Mouse (Mus musculus) kidney, postnatal 0 days (tissue): ENCODE data around the gene Serinc1. TPM values are rescaled to one million over a fixed set of nuclear protein-coding genes. Genes with fewer than 3 reads are reported as not detected.

Experiments used
- ATAC-seq: fragments of 200-750 bp; cut with Nextera tagmentation; replicated peaks from 2 replicates; pipeline ENCODE4 v1.8.0; 2017; ENCODE audit warnings: low read depth, moderate number of reproducible peaks, moderate TSS enrichment, moderate library complexity; ENCODE audit not compliant: low FRiP score
- DNase-seq: peaks from one replicate; pipeline ENCODE4 v3.0.0-alpha.2; 2016; ENCODE audit warnings: low spot score
- H3K27ac ChIP-seq: fragments of 300-500 bp; sonication (generic); 2 replicates; pipeline ENCODE4 v1.5.1; 2014; ENCODE audit warnings: mild to moderate bottlenecking
- H3K27me3 ChIP-seq: fragments of 300-500 bp; sonication (generic); 2 replicates; pipeline ENCODE4 v1.6.1; 2014; ENCODE audit warnings: low read length, mixed read lengths; ENCODE audit not compliant: insufficient read depth
- H3K36me3 ChIP-seq: fragments of 300-500 bp; sonication (generic); 2 replicates; pipeline ENCODE4 v1.6.1; 2014; ENCODE audit warnings: low read length, mixed read lengths; ENCODE audit not compliant: insufficient read depth
- H3K4me1 ChIP-seq: fragments of 300-500 bp; sonication (generic); replicated peaks from 2 replicates; pipeline ENCODE4 v1.6.1; 2014; ENCODE audit warnings: antibody characterized with exemption, low read length, mixed read lengths; ENCODE audit not compliant: insufficient read depth
- H3K4me2 ChIP-seq: fragments of 300-500 bp; sonication (generic); 2 replicates; pipeline ENCODE4 v1.6.1; 2014; ENCODE audit warnings: mild to moderate bottlenecking, low read length, moderate library complexity, mixed read lengths
- H3K4me3 ChIP-seq: fragments of 300-500 bp; sonication (generic); replicated peaks from 2 replicates; pipeline ENCODE4 v1.5.1; 2014; ENCODE audit warnings: low read depth, low read length
- H3K9ac ChIP-seq: fragments of 300-500 bp; sonication (generic); 2 replicates; pipeline ENCODE4 v1.6.1; 2014; ENCODE audit warnings: low read depth, low read length
- H3K9me3 ChIP-seq: fragments of 300-500 bp; sonication (generic); replicated peaks from 2 replicates; pipeline ENCODE4 v1.6.1; 2016; ENCODE audit warnings: low read length, inconsistent platforms, mixed read lengths
- CTCF ChIP-seq: IDR thresholded peaks from 2 replicates; pipeline ENCODE4 v1.5.1; 2016; ENCODE audit warnings: antibody characterized with exemption, low read depth, mild to moderate bottlenecking, moderate library complexity
- WGBS: fragments of 180-500 bp; shearing (Covaris S2); extraction: QIAGEN DNeasy Blood & Tissue Kit; methylation state at CpG from one replicate; pipeline ENCODE4 v1.1.7; 2014; 5-methylcytosine and 5-hydroxymethylcytosine counted together
- polyA plus RNA-seq: library from polyadenylated mRNA; unstranded; fragments of >200 nt; fragmentation: Nextera tagmentation; extraction: Ambion mirVana; gene quantifications from 2 replicates; pipeline ENCODE4 v1.2.1, GENCODE M21; 2015

Gene Serinc1
- polyA plus RNA-seq, result 148 and 155 TPM in 2 replicates

GRCm38 (mm10) chr10:57532218-57533101 lies at the start of gene Serinc1:
TSS of gene Serinc1 (minus strand) at chr10:57532530.
- 12% methylated on average over 48 of the region's 49 CpGs for WGBS
- DNase-seq (peak; percentile 98), ATAC-seq (peak; percentile 100)
- TF ChIP-seq CTCF, result no peak
- Histone ChIP-seq H3K9me3 (no peaks in the 10 kb centered on the region), H3K4me1 (peaks cover 12% of the 10 kb centered on the region), H3K9ac (peak within 1 kb of the TSS; percentile 92), H3K27ac (peak within 1 kb of the TSS; percentile 93), H3K36me3 (no peaks in the 10 kb centered on the region), H3K4me2 (peak within 1 kb of the TSS; percentile 64), H3K27me3 (no peaks in the 10 kb centered on the region), H3K4me3 (peak within 1 kb of the TSS; percentile 95)

GRCm38 (mm10) chr10:57576721-57577120 lies 44.4 kb upstream of the Serinc1 start:
- no peak for ATAC-seq

GRCm38 (mm10) chr10:57572130-57572529 lies 39.8 kb upstream of the Serinc1 start:
- Histone ChIP-seq H3K4me1 (no peaks in the 10 kb centered on the region), H3K27me3 (no peaks in the 10 kb centered on the region), H3K4me3 (no peak overlapping the region), H3K4me2 (no peak overlapping the region), H3K9me3 (no peaks in the 10 kb centered on the region), H3K9ac (no peak overlapping the region), H3K27ac (no peak overlapping the region), H3K36me3 (no peaks in the 10 kb centered on the region)
- 82% methylated on average over 4 of the region's 4 CpGs for WGBS
- ATAC-seq, result no peak
- DNase-seq, result no peak
- TF ChIP-seq CTCF, result no peak

More at GRCm38 (mm10) chr10:57576721-57577120, 44.4 kb upstream of the Serinc1 start:
- no peak overlapping the region for H3K27ac ChIP-seq
- H3K4me3 ChIP-seq, result no peak overlapping the region
- no peaks in the 10 kb centered on the region for H3K27me3 ChIP-seq
- no peak overlapping the region for H3K9ac ChIP-seq
- H3K9me3 ChIP-seq, result no peaks in the 10 kb centered on the region
- no peaks in the 10 kb centered on the region for H3K4me1 ChIP-seq
- no peak overlapping the region for H3K4me2 ChIP-seq
- WGBS, result 75% methylated on average over 2 of the region's 2 CpGs
- DNase-seq, result no peak
- H3K36me3 ChIP-seq, result no peaks in the 10 kb centered on the region
- TF ChIP-seq CTCF, result no peak

- H3K9me3 ChIP-seq, result no peaks in the 10 kb centered on the region
- no peaks in the 10 kb centered on the region for H3K36me3 ChIP-seq
- no peaks in the 10 kb centered on the region for H3K4me1 ChIP-seq
- peak; percentile 36 for DNase-seq
- peak; percentile 81 for TF ChIP-seq CTCF
- H3K4me2 ChIP-seq, result no peak overlapping the region
- H3K4me3 ChIP-seq, result no peak overlapping the region
- WGBS, result 34% methylated on average over 8 of the region's 8 CpGs
- H3K27me3 ChIP-seq, result no peaks in the 10 kb centered on the region
- H3K27ac ChIP-seq, result no peak overlapping the region
- H3K9ac ChIP-seq, result no peak overlapping the region
- no peak for ATAC-seq
Measured at GRCm38 (mm10) chr10:57571211-57571730, 38.9 kb upstream of the Serinc1 start.

- Histone ChIP-seq H3K9ac (no peak overlapping the region), H3K4me2 (no peak overlapping the region), H3K36me3 (no peaks in the 10 kb centered on the region), H3K4me1 (no peaks in the 10 kb centered on the region), H3K9me3 (no peaks in the 10 kb centered on the region), H3K27me3 (no peaks in the 10 kb centered on the region), H3K27ac (no peak overlapping the region), H3K4me3 (no peak overlapping the region)
- TF ChIP-seq CTCF, result no peak
- no peak for ATAC-seq
- 80% methylated on average over 13 of the region's 13 CpGs for WGBS
- no peak for DNase-seq
Measured at GRCm38 (mm10) chr10:57569023-57569931, 36.9 kb upstream of the Serinc1 start.

GRCm38 (mm10) chr10:57566221-57566620 lies 33.9 kb upstream of the Serinc1 start:
- ATAC-seq (no peak), DNase-seq (no peak)
- Histone ChIP-seq H3K4me2 (no peak overlapping the region), H3K36me3 (no peaks in the 10 kb centered on the region), H3K27me3 (no peaks in the 10 kb centered on the region), H3K4me1 (no peaks in the 10 kb centered on the region), H3K9me3 (no peaks in the 10 kb centered on the region), H3K27ac (no peak overlapping the region), H3K4me3 (no peak overlapping the region), H3K9ac (no peak overlapping the region)
- TF ChIP-seq CTCF, result no peak
- WGBS, result 35% methylated on average over 1 of the region's 1 CpGs
